Mouse (Mus musculus): ENCODE results near the gene Psma6. TPM values are rescaled to one million over a fixed set of nuclear protein-coding genes. Genes with fewer than 3 reads are reported as not detected.
"Not testable (repeated sequence)": the region's sequence is repeated elsewhere in the genome, so short reads cannot be mapped to it uniquely, and the experiment has no call there.

Psma6 gene
- polyA plus RNA-seq, 1 experiment: 140 TPM

DNA sequence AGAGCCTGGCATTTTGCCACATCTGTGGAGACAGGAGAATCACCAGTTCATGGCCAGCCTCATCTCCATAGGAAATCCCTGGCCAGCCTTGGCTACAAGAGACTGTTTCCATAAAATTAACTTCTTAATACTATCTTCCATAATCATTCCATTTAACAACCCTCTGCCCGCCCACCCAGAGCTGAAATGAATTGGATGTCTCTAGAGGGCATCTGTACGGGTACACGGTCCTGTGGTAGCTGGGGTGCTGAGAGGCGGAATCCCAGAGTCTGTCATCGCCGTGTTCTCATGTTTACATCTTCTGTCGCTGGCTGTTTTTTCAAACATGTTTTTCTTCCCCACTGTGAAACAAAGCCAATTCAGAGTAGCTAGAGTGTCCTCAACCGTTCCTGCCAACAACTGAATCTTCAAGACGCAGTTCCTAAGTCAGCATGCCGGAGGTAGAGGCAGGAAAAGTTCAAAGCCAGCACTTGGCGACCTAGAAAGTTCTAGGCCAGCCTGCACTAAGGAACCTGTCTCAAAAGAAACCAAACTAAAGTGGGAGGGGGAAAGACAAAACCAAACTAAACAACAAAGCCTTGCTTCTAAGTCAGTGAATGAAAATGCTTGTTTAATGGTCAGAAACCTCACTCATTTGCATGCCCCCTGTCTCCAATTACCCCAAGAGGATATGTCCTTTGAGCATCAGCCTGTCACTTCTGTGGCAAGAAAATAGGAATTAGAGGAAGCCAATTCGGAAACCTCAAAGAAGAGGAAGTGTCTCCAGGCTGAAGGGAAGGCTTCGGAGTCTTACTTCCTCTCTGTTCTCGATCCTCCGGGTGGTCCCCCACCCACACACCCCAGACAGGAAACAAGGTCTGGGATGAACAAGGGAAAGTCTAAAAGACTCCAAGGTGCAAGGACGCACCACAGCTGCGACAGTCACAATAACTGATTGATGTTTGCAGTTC, 5.4 kb downstream of the Psma6 start:
- no peak for TF ChIP-seq CTCF (IDR thresholded peaks at IDR 0.05; ENCODE audit: low read depth, low read length)
- TF ChIP-seq POLR2A (IDR thresholded peaks at IDR 0.05; ENCODE audit: borderline replicate concordance, low read depth, low read length): no peak
- Histone ChIP-seq H3K4me3 (ENCODE audit: insufficient read depth, low read length) (peak overlapping the region; percentile 8), H3K27ac (ENCODE audit: insufficient read depth, low read depth, low read length) (peak overlapping the region; percentile 8; the same call in 1 of the 2 replicates), H3K4me1 (ENCODE audit: control insufficient read depth, insufficient read depth, low read length) (peaks cover 32% of the 10 kb centered on the region)

DNA sequence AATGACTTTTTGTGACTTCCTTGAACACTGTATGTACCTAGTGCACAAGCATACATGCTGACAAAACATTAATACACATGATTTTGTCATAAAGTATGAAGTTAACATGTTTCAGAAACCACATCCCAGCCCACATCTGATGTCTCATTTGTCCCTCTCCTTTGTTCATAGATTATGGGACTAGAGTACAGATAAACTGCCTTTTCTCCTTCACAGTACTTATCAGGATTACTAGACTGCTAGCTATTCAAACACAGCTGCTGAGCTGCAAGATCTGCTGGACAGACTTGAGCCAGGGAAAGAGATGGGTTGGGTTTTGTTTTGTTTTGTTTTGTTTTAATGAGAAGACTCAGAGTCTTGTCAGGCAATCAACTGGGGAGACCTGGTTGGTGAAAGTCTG, 8.1 kb downstream of the Psma6 start:
- no peak overlapping the region for H3K27ac ChIP-seq (ENCODE audit: insufficient read depth, low read depth, low read length)
- H3K4me1 ChIP-seq (ENCODE audit: control insufficient read depth, insufficient read depth, low read length): peaks cover 29% of the 10 kb centered on the region
- no peak for TF ChIP-seq POLR2A (IDR thresholded peaks at IDR 0.05; ENCODE audit: borderline replicate concordance, low read depth, low read length)
- no peak for TF ChIP-seq CTCF (IDR thresholded peaks at IDR 0.05; ENCODE audit: low read depth, low read length)

DNA sequence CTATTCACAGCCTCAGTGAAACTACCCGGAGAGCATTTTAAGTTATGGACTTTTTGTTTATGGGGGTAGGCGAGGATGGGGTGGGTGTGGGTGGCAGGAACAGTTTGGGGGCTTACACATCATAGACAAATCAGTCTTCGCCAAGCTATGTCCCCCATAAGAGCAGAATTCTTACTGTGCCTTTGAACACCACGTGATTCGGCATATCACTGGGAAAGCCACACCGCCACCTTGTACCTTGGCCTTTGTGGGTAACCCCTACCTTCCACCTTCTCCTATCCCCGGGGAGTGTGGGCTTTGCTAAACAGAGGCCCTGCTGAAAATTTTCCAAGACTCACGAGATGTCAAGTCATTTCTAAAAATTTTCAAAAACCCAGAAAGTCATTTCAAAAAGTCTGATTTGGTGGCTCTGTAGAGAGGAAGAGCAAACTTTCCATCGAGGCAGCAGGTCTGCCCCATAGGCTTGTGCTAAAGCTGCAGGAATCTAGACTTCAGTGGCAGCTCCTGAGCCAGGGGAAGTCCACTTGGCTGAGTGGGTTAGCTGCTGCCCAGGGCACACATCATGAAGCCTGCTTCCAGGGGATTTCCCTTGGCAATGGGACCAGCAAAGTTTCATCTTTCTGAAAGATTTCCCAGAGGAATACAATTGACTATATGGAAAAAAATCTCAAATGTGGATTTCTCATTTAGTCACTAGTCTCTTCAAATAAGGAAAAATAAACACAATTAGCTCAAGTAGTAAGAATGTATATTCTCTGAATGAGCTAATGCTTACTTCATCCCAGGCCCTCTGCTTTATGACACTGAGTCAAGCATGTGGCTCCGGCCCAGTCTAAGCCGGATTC, 8.9 kb downstream of the Psma6 start:
- Histone ChIP-seq H3K4me3 (ENCODE audit: insufficient read depth, low read length) (no peak overlapping the region), H3K27ac (ENCODE audit: insufficient read depth, low read depth, low read length) (no peak overlapping the region), H3K4me1 (ENCODE audit: control insufficient read depth, insufficient read depth, low read length) (peaks cover 28% of the 10 kb centered on the region)
- TF ChIP-seq POLR2A (IDR thresholded peaks at IDR 0.05; ENCODE audit: borderline replicate concordance, low read depth, low read length): no peak
- no peak for TF ChIP-seq CTCF (IDR thresholded peaks at IDR 0.05; ENCODE audit: low read depth, low read length)

More for the DNA sequence above, 8.1 kb downstream of the Psma6 start:
- no peak overlapping the region for H3K4me3 ChIP-seq (ENCODE audit: insufficient read depth, low read length)

GRCm38 (mm10) chr12:55395601-55396000, 11.6 kb downstream of the Psma6 start:
- H3K4me3 ChIP-seq (ENCODE audit: insufficient read depth, low read length); H3K4me1 ChIP-seq (ENCODE audit: control insufficient read depth, insufficient read depth, low read length); H3K27ac ChIP-seq (ENCODE audit: insufficient read depth, low read depth, low read length): not testable (repeated sequence)

GRCm38 (mm10) chr12:55396536-55396935, 12.5 kb downstream of the Psma6 start:
- Histone ChIP-seq H3K27ac (ENCODE audit: insufficient read depth, low read depth, low read length) (no peak overlapping the region), H3K4me3 (ENCODE audit: insufficient read depth, low read length) (no peak overlapping the region), H3K4me1 (ENCODE audit: control insufficient read depth, insufficient read depth, low read length) (peaks cover 11% of the 10 kb centered on the region)
- TF ChIP-seq CTCF (IDR thresholded peaks at IDR 0.05; ENCODE audit: low read depth, low read length) (no peak), POLR2A (IDR thresholded peaks at IDR 0.05; ENCODE audit: borderline replicate concordance, low read depth, low read length) (no peak)

- H3K4me1 ChIP-seq (ENCODE audit: control insufficient read depth, insufficient read depth, low read length): peaks cover 13% of the 10 kb centered on the region
- TF ChIP-seq CTCF (IDR thresholded peaks at IDR 0.05; ENCODE audit: low read depth, low read length): no peak
- no peak for TF ChIP-seq POLR2A (IDR thresholded peaks at IDR 0.05; ENCODE audit: borderline replicate concordance, low read depth, low read length)
- H3K4me3 ChIP-seq (ENCODE audit: insufficient read depth, low read length): peak overlapping the region; percentile 52
- H3K27ac ChIP-seq (ENCODE audit: insufficient read depth, low read depth, low read length): peak overlapping the region; percentile 97
These were observed 13.7 kb downstream of the Psma6 start for GRCm38 (mm10) chr12:55397544-55398239.

DNA sequence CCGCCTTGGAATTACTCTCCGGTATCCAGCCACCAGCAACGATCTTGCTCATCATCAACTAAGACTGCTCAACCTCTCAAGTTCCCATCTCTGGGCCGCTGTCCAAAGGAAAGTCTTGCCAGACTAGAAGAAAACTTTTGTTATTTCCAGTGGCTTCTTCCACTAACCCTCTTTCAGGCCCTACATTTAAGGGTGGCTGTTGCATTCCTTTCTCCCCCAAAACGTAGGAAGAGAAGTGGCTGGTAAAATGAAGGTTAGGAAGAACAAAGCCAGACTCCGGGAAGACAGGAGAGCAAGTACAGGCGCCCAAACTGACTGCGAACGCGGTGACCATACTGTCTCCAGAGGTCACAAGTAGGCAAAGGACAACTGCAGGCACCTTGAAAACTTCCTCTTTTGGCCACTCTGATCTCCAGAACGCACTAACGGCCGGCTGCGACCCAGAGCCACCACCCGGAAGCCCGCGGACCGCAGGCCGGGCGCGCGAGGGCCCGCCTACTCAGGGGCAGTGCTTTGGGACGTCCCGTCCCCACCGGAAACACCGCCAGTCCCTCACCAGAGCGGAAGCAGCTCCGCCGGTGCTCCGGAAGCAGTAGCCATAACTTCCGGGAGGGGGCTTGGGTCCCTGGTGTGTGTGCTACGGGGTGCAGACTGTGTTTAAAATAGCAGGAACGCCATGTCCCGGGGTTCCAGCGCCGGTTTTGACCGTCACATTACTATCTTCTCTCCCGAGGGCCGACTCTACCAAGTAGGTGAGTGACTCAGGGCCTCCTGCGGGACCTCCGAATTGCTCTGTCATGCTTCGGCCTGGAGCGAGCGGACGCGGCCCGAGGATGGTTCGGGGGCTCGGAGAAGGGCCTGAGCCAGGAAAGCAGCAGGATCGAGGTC, 14.5 kb downstream of the Psma6 start:
- no peak for TF ChIP-seq CTCF (IDR thresholded peaks at IDR 0.05; ENCODE audit: low read depth, low read length)
- no peak for TF ChIP-seq POLR2A (IDR thresholded peaks at IDR 0.05; ENCODE audit: borderline replicate concordance, low read depth, low read length)
- Histone ChIP-seq H3K4me1 (ENCODE audit: control insufficient read depth, insufficient read depth, low read length) (peaks cover 13% of the 10 kb centered on the region), H3K27ac (ENCODE audit: insufficient read depth, low read depth, low read length) (peak overlapping the region; percentile 97), H3K4me3 (ENCODE audit: insufficient read depth, low read length) (peak overlapping the region; percentile 98)

DNA sequence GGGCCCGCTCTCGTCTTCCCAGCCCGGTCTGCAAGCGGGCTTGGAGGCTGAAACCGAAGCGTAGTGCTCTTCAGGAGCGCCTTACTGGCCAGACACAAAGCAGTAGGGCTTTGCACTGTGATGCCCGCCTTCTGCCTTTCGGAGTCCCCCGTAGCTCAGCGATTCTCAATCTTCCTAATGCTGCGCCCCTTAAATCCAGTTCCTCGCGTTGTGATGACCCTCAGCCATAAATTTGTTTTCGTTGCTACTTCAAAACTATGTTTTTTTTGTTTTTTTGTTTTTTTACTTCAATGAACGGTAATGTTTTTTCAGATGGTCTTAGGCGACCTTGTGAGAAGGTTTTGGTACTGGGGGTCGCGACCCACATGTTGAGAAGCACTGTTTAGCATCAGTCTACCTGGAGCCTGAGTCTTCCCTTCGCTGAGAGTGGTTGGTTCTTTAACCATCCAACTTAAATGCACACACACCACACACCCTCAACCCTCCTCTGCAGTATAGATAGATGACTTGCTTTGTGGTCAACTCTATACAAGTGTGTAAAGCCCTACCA, 15.2 kb downstream of the Psma6 start:
- TF ChIP-seq POLR2A (IDR thresholded peaks at IDR 0.05; ENCODE audit: borderline replicate concordance, low read depth, low read length) (no peak), CTCF (IDR thresholded peaks at IDR 0.05; ENCODE audit: low read depth, low read length) (no peak)
- Histone ChIP-seq H3K27ac (ENCODE audit: insufficient read depth, low read depth, low read length) (peak overlapping the region; percentile 75), H3K4me1 (ENCODE audit: control insufficient read depth, insufficient read depth, low read length) (peaks cover 13% of the 10 kb centered on the region), H3K4me3 (ENCODE audit: insufficient read depth, low read length) (peak overlapping the region; percentile 98)
